Mouse (Mus musculus) E14TG2a.4 (cell line): Measurements from ENCODE around the gene Mapkapk2.

Experiments
- H3K27me3 ChIP-seq: 2 replicates; pipeline ENCODE4 v1.6.1; 2014; ENCODE audit warnings: low read length, control low read depth; ENCODE audit not compliant: insufficient read depth
- H3K36me3 ChIP-seq: 2 replicates; pipeline ENCODE4 v1.6.1; 2014; ENCODE audit warnings: low read length, control low read depth; ENCODE audit not compliant: insufficient read depth
- H3K4me1 ChIP-seq: replicated peaks from 2 replicates; pipeline ENCODE4 v1.6.1; 2014; ENCODE audit warnings: low read depth, low read length, control low read depth
- H3K4me3 ChIP-seq: replicated peaks from 2 replicates; pipeline ENCODE4 v1.5.1; 2014; ENCODE audit warnings: mild to moderate bottlenecking, low read length
- H3K9me3 ChIP-seq: 2 replicates; pipeline ENCODE4 v1.6.1; 2014; ENCODE audit warnings: low read length, control low read depth
- CTCF ChIP-seq: conservative IDR thresholded peaks from 2 replicates; pipeline ENCODE4 v1.5.1; 2014; ENCODE audit warnings: low read length
- NANOG ChIP-seq: IDR thresholded peaks from 2 replicates; pipeline ENCODE4 v1.6.1; 2014; ENCODE audit warnings: borderline replicate concordance, low read length, mixed read lengths
- POU5F1 ChIP-seq: IDR thresholded peaks from 2 replicates; pipeline ENCODE4 v1.6.1; 2014; ENCODE audit warnings: low read length, borderline replicate concordance

The Mapkapk2 gene

DNA sequence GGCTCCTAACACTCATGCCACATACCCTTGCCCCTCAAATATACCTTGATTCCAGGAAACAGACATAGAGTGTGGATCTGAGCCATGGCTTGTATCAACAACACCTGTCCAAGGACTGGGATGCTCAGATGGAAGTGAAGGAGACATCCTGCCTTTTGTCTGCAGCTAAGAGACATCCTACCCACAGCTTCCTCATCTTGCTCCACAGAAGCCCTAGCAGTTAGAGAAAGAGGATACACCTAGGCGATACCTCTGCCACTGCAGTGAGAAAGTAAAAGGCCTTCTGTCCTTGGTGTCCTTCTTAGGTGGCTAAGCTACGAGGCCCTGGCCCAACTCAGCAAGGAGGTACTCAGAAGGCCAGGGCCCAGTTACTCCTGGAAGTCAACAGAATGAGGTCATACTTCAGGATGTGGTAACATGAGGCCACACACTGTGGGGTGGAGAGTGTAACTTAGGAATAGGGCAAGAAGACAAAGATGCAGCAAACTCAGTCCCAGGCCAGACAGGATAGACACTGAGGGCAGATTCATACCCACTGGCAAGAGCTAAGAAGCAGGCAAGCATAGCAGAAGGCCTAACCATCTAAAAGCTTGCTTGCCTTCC is 8.0 kb downstream of the Mapkapk2 start:
- Histone ChIP-seq H3K36me3 (no peaks in the 10 kb centered on the region), H3K9me3 (no peaks in the 10 kb centered on the region), H3K27me3 (peaks cover 74% of the 10 kb centered on the region), H3K4me1 (peaks cover 7% of the 10 kb centered on the region), H3K4me3 (no peak overlapping the region)
- TF ChIP-seq NANOG (no peak), CTCF (no peak), POU5F1 (no peak)

DNA sequence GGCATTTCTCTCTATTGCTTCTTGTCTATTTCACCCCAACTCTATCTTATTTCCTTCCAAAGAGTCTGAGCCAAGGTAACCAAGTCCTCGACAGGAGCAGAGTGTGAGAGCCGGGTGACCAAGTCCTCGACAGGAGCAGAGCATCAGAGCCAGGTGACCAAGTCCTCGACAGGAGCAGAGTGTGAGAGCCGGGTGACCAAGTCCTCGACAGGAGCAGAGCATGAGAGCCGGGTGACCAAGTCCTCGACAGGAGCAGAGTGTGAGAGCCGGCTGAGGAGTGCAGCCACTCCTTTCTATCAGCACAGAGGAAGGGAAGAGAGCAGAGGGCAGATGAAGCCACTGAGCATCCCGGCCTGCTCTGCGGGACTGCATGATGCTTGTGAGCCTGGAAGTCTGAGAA is 9.1 kb downstream of the Mapkapk2 start:
- no peaks in the 10 kb centered on the region for H3K9me3 ChIP-seq
- no peak overlapping the region for H3K4me3 ChIP-seq
- H3K27me3 ChIP-seq: peaks cover 73% of the 10 kb centered on the region
- H3K4me1 ChIP-seq: peaks cover 12% of the 10 kb centered on the region
- TF ChIP-seq POU5F1: no peak
- no peak for TF ChIP-seq CTCF
- no peak for TF ChIP-seq NANOG
- no peaks in the 10 kb centered on the region for H3K36me3 ChIP-seq

DNA sequence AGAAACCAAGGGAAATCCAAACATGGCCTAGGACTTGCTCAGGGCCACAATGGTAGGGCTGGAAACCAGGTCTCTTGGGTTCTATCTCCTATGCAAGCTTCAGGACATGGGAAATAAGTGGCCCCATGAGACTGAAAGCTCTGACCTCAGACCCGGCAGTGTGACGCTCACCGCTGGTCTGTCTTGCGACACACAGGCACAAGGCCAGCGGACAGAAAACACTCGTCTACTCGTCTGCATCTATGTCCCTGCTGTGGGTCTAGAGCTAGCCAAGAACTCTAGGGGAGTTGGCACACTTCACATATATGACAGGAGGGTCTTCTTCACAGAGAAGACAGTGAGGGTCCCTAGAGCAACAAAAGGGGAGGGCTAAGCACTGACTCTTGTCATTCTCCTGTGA is 10.7 kb downstream of the Mapkapk2 start:
- TF ChIP-seq POU5F1 (no peak), CTCF (no peak), NANOG (no peak)
- H3K27me3 ChIP-seq: peaks cover 66% of the 10 kb centered on the region
- H3K9me3 ChIP-seq: no peaks in the 10 kb centered on the region
- no peaks in the 10 kb centered on the region for H3K36me3 ChIP-seq
- peaks cover 12% of the 10 kb centered on the region for H3K4me1 ChIP-seq
- no peak overlapping the region for H3K4me3 ChIP-seq

DNA sequence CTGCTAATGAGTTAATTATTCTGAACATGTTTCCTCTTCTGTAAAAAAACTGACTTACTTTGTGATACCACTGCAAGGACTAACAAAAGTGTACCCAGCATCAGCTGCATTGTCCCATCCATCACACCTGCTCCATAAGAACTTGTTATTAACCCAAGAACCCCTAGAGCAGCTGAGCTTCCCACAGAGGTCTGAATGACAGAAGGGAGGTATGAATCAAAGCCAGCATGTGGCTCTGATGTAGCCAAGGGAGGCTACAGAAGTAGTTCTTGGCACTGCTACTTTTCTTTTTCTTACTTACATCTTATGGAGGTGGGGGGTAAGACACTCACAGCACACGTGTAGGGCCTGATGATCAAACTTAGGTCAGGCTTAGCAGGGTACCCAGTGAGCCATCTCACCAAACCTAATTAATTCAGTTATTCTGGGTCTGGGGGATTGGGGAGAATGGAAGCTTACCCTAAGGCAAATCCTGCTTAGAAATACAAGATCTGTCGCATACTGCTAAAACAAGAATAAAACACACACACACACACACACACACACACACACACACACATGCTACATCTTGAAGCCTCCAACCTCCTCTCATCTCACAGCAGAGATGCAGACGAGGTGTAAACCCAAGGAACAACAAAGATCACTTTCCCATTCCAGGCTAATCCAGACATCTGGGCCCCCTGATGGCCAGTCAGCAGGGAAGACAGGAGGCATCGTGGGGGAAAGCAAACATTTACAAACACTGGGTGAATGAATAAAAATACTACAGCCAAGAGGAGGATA is 11.5 kb downstream of the Mapkapk2 start:
- no peak overlapping the region for H3K4me3 ChIP-seq
- H3K36me3 ChIP-seq: no peaks in the 10 kb centered on the region
- TF ChIP-seq CTCF (no peak), NANOG (peak; percentile 40; the same call in 1 of the 2 replicates)
- peaks cover 12% of the 10 kb centered on the region for H3K4me1 ChIP-seq
- H3K27me3 ChIP-seq: peaks cover 66% of the 10 kb centered on the region
- H3K9me3 ChIP-seq: no peaks in the 10 kb centered on the region

DNA sequence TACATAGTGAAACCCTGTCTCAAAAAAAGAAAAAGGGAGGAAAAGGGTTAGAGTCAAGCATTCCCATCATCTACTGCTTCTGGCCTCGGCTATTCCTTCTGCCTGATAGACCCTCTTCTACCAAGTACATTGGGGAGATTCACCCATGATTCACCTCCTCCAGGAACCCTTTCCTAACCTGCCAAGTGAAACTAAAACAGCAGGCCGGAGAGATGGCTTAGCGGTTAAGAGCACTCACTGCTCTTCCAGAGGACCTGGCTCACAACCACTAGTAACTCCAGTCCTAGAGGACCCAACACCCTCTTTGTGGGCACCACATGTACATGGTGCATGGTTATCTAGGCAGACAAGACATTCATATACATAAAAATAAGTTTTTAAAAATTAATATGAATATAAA is 12.4 kb downstream of the Mapkapk2 start:
- Histone ChIP-seq H3K4me3 (no peak overlapping the region), H3K36me3 (no peaks in the 10 kb centered on the region), H3K27me3 (peaks cover 60% of the 10 kb centered on the region), H3K9me3 (no peaks in the 10 kb centered on the region), H3K4me1 (peaks cover 5% of the 10 kb centered on the region)
- no peak for TF ChIP-seq CTCF

DNA sequence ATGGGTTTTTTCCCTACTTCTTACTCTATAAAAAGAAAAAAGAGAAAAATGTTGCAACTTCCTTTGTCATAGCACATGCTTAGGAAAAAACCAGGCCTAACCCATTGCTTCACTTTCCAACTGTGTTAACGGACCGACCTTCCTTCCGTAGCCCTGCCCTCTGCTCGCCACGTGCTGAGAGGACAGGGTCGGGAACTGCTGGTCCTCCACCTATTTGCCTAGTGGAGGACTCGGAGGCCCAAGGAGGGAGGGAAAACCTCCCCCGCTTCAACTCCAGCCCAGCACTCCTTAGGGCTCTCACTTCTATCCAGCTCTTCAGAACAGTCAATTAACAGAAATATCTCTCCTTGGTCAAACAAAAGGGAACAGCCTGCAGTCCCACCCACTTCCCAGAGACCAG is 13.3 kb downstream of the Mapkapk2 start:
- peaks cover 51% of the 10 kb centered on the region for H3K27me3 ChIP-seq
- TF ChIP-seq CTCF (no peak), POU5F1 (no peak), NANOG (no peak)
- no peak overlapping the region for H3K4me3 ChIP-seq
- H3K4me1 ChIP-seq: peaks cover 5% of the 10 kb centered on the region
- no peaks in the 10 kb centered on the region for H3K9me3 ChIP-seq
- no peaks in the 10 kb centered on the region for H3K36me3 ChIP-seq

DNA sequence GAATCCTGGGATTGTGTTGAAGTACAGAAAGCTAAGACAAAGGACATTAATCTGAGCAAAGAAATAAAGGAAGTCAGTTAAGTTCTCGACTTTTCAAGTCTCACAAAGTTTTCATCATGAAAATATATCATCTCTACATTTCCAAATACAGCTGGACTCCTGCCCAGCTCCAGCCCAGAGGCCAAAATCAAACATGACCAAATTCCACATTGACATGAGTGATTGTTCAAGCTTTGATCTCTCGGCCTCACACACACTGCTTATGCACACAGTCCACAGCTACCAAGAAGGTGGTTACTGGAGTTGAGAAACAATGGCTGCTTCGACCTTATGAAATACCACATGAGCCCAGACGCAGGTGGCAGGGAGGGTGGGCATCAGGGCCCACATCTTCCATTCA is 14.0 kb downstream of the Mapkapk2 start:
- H3K4me1 ChIP-seq: peaks cover 5% of the 10 kb centered on the region
- H3K27me3 ChIP-seq: peaks cover 44% of the 10 kb centered on the region
- no peak overlapping the region for H3K4me3 ChIP-seq
- TF ChIP-seq POU5F1: no peak
- TF ChIP-seq NANOG: no peak
- no peak for TF ChIP-seq CTCF
- H3K36me3 ChIP-seq: no peaks in the 10 kb centered on the region
- no peaks in the 10 kb centered on the region for H3K9me3 ChIP-seq

DNA sequence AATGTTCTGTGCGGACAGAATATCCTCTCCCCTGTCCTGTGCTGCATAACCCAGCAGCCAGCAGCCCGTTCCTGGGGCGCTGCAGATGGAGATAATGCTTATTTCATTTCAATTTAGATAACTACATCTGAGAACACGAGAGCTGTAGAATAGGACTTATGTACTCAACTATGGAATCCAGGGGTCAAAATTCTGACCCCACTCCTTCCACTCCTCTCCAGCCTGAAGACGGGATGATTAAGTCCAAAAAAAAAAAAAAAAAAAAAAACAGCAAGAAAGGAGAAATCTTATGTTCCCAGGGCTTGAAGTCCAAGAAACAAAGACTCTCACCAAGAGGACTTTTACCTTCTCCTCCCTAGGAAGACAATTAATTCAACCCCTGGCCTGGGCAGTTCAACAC is 14.5 kb downstream of the Mapkapk2 start:
- Histone ChIP-seq H3K9me3 (no peaks in the 10 kb centered on the region), H3K27me3 (peaks cover 40% of the 10 kb centered on the region), H3K36me3 (no peaks in the 10 kb centered on the region), H3K4me1 (peaks cover 5% of the 10 kb centered on the region), H3K4me3 (no peak overlapping the region)
- TF ChIP-seq CTCF: no peak
- no peak for TF ChIP-seq POU5F1
- TF ChIP-seq NANOG: no peak

DNA sequence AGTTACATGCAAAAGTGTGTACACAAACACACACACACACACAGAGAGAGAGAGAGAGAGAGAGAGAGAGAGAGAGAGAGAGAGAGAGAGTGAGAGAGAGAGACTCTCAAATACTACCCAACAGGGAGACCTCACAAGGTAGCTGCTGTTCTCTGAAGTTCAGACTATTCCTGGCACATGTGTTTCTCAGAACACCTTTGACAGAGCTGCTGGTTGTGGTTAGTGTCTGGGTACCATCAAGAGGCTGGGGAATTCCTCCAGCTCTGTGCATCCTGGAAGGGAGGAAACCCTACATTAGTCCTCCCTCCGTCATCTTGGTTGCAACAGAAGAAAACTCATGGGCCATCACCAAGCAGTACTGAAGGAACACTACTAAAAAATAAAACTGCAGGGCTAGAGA is 16.9 kb downstream of the Mapkapk2 start:
- Histone ChIP-seq H3K9me3 (no peaks in the 10 kb centered on the region), H3K27me3 (peaks cover 29% of the 10 kb centered on the region), H3K36me3 (no peaks in the 10 kb centered on the region), H3K4me3 (no peak overlapping the region), H3K4me1 (peaks cover 5% of the 10 kb centered on the region)
- TF ChIP-seq POU5F1 (no peak), CTCF (no peak), NANOG (no peak)
